Mouse (Mus musculus) inflammation-experienced regulatory T-cells, adult 6 months (primary cell): Measurements from ENCODE around the gene Rsbn1l. TPM values are rescaled to one million over a fixed set of nuclear protein-coding genes. Genes with fewer than 3 reads are reported as not detected.

ENCODE experiments used
- polyA plus RNA-seq, 3 experiments: library from polyadenylated mRNA; unstranded; fragments of 100-300 nt; shearing (Covaris generic); gene quantifications; one replicate each; pipeline ENCODE4 v1.2.1; 2017

Rsbn1l gene
- polyA plus RNA-seq, 3 experiments from 2014 or later: 35.5 to 42.0 (median 37.5) TPM

Other genes starting within 250 kb of the Rsbn1l start
- gene Phtf2, start 74.3 kb downstream of the Rsbn1l start, polyA plus RNA-seq: 10 to 100 TPM; 41.2 to 48.5 (median 41.4) TPM
- gene Tmem60, start 74.2 kb downstream of the Rsbn1l start, polyA plus RNA-seq: 10 to 100 TPM; 44.3 to 53.7 (median 50.8) TPM
- 10 to 100 TPM in 2 of 3 experiments, 1 to 10 TPM in 1; 7.4 to 18.3 (median 12.8) TPM for gene Ptpn12, start 99.5 kb upstream of the Rsbn1l start, polyA plus RNA-seq
- 10 to 100 TPM; 44.6 to 55.1 (median 52.6) TPM for gene Gsap, start 229.9 kb upstream of the Rsbn1l start, polyA plus RNA-seq